Mouse (Mus musculus) heart, embryonic 12.5 days (tissue): ENCODE results near the gene Peli2. TPM values are rescaled to one million over a fixed set of nuclear protein-coding genes. Genes with fewer than 3 reads are reported as not detected.

ENCODE experiments used
- ATAC-seq: fragments of 200-750 bp; cut with Nextera tagmentation; 2 replicates; pipeline ENCODE4 v1.8.0; 2017; ENCODE audit warnings: moderate TSS enrichment, moderate library complexity; ENCODE audit not compliant: insufficient number of reproducible peaks, low FRiP score
- H3K27ac ChIP-seq: fragments of 300-500 bp; sonication (generic); 2 replicates; pipeline ENCODE4 v1.5.1; 2016; ENCODE audit warnings: mild to moderate bottlenecking, moderate library complexity; ENCODE audit not compliant: poor library complexity, severe bottlenecking
- H3K27me3 ChIP-seq: fragments of 300-500 bp; sonication (generic); replicated peaks from 2 replicates; pipeline ENCODE4 v1.6.1; 2016; ENCODE audit warnings: mild to moderate bottlenecking, moderate library complexity
- H3K36me3 ChIP-seq: fragments of 300-500 bp; sonication (generic); 2 replicates; pipeline ENCODE4 v1.6.1; 2016; ENCODE audit warnings: mild to moderate bottlenecking, moderate library complexity
- H3K4me1 ChIP-seq: fragments of 300-500 bp; sonication (generic); replicated peaks from 2 replicates; pipeline ENCODE4 v1.6.1; 2016; ENCODE audit warnings: mild to moderate bottlenecking
- H3K4me2 ChIP-seq: fragments of 300-500 bp; sonication (generic); 2 replicates; pipeline ENCODE4 v1.6.1; 2016; ENCODE audit warnings: mild to moderate bottlenecking, moderate library complexity
- H3K4me3 ChIP-seq: fragments of 300-500 bp; sonication (generic); 2 replicates; pipeline ENCODE4 v1.5.1; 2016; ENCODE audit warnings: mild to moderate bottlenecking
- H3K9ac ChIP-seq: fragments of 300-500 bp; sonication (generic); 2 replicates; pipeline ENCODE4 v1.6.1; 2016; ENCODE audit warnings: mild to moderate bottlenecking, moderate library complexity
- H3K9me3 ChIP-seq: fragments of 300-500 bp; sonication (generic); replicated peaks from 2 replicates; pipeline ENCODE4 v1.6.1; 2016; ENCODE audit warnings: mild to moderate bottlenecking, moderate library complexity
- WGBS: fragments of 180-500 bp; shearing (Covaris S2); methylation state at CpG from one replicate; pipeline ENCODE4 v1.1.7; 2016; 5-methylcytosine and 5-hydroxymethylcytosine counted together
- polyA plus RNA-seq: library from polyadenylated mRNA; unstranded; fragments of >200 nt; fragmentation: Nextera tagmentation; extraction: Ambion mirVana; gene quantifications from 2 replicates; pipeline ENCODE4 v1.2.1, GENCODE M21; 2016

The Peli2 gene
- polyA plus RNA-seq, 1 experiment from 2014 or later: 4.3 TPM

DNA sequence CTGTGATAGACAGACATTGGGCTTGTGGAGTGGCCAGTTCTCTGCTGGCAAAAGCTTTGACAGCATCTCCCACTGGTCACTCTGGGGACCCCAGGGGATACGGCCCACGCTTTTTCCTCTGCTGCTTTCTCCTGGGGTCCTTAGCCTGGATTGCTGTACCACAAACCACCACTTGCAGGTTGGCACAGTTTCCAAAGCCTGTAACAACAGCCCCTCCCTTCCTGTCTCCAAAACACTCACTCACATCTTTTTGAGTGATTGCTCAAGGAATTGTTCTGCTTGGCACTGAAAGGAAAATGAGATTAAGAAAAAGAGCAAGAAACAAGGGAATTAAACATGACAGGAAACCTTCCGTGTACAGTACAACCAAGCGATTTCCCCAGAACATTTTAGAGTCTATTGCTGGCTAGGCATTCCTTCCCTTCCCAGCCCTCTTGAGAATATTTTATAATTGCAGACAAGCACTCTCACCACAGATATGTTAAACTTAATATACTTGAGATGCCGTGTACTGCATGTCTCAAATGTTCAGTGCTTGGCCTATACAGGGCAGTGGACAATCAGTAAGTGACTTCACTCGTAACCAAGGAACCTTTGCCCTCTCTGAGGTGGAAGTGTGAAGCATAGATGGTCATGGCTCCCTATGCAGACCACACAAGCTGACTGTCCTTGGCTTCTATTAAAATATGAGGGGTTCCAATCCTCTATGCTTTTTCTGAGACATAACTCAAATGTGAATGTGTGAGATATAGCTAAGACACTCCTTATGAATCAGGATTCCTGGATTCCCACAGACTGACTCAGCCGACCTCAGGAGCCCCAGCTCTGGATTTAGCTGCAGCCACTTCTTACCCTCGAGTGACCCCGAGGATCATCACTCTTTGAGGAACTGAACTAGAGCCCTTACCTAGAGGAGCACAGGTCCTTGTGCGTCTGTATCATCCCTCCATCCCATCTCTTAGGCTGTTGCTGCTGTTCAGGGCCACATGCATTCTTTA is 169.3 kb downstream of the Peli2 start:
- no peak for ATAC-seq
- Histone ChIP-seq H3K9ac (no peak overlapping the region), H3K27me3 (peaks cover 22% of the 10 kb centered on the region), H3K27ac (no peak overlapping the region), H3K9me3 (peaks cover 3% of the 10 kb centered on the region; the same call in 1 of the 2 replicates), H3K4me1 (0 out of 2 replicates have a peak, but pooled peaks cover 6% of the 10 kb centered on the region), H3K36me3 (no peaks in the 10 kb centered on the region), H3K4me2 (no peak overlapping the region), H3K4me3 (no peak overlapping the region)
- 75% methylated on average over 10 of the region's 10 CpGs for WGBS

DNA sequence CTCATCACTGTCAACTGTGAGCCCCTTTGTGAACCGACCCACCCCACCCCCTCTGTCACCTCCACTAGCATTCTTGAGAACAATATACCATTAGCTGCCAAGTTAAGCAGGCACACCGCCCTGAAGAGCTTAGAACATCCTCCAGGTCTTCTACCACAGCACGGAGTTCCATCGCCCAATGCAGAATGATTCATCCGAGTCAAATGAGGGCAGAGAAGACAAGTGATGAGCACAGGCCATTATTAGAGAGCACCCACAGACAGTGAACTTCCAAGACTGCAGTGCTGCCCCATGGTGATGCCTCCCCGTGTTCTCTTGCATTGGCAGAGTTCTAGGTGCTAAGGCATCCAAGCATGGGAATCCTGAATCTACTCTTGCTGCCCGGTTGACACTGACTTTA is 172.9 kb downstream of the Peli2 start:
- Histone ChIP-seq H3K4me3 (no peak overlapping the region), H3K9me3 (peaks cover 3% of the 10 kb centered on the region; the same call in 1 of the 2 replicates), H3K4me2 (no peak overlapping the region), H3K4me1 (peaks cover 13% of the 10 kb centered on the region), H3K36me3 (no peaks in the 10 kb centered on the region), H3K27ac (no peak overlapping the region), H3K27me3 (peaks cover under 1% of the 10 kb centered on the region; the same call in 1 of the 2 replicates), H3K9ac (no peak overlapping the region)
- ATAC-seq: no peak
- WGBS: 85% methylated on average over 7 of the region's 7 CpGs

- ATAC-seq: no peak
- Histone ChIP-seq H3K4me3 (peak overlapping the region; percentile 36), H3K4me1 (peaks cover 13% of the 10 kb centered on the region), H3K9ac (no peak overlapping the region), H3K27me3 (no peaks in the 10 kb centered on the region), H3K9me3 (peaks cover 3% of the 10 kb centered on the region; the same call in 1 of the 2 replicates), H3K27ac (no peak overlapping the region), H3K36me3 (no peaks in the 10 kb centered on the region), H3K4me2 (peak overlapping the region; percentile 70)
- 21% methylated on average over 5 of the region's 5 CpGs for WGBS
Measured at GRCm38 (mm10) chr14:48295410-48295809, 174.8 kb downstream of the Peli2 start.

- H3K27ac ChIP-seq: no peak overlapping the region
- no peak for ATAC-seq
- peaks cover 13% of the 10 kb centered on the region for H3K4me1 ChIP-seq
- peaks cover 3% of the 10 kb centered on the region; the same call in 1 of the 2 replicates for H3K9me3 ChIP-seq
- no peaks in the 10 kb centered on the region for H3K27me3 ChIP-seq
- H3K4me2 ChIP-seq: peak overlapping the region; percentile 70
- no peak overlapping the region for H3K9ac ChIP-seq
- no peaks in the 10 kb centered on the region for H3K36me3 ChIP-seq
- under 1% methylated on average over 7 of the region's 7 CpGs for WGBS
- peak overlapping the region; percentile 36 for H3K4me3 ChIP-seq
Measured at GRCm38 (mm10) chr14:48295815-48296271, 175.2 kb downstream of the Peli2 start.

GRCm38 (mm10) chr14:48296820-48297219 is 176.2 kb downstream of the Peli2 start:
- no peak overlapping the region for H3K27ac ChIP-seq

GRCm38 (mm10) chr14:48302471-48303186 is 182.0 kb downstream of the Peli2 start:
- ATAC-seq: peak; percentile 45; the same call in 1 of the 2 replicates
- 49% methylated on average over 10 of the region's 10 CpGs for WGBS
- Histone ChIP-seq H3K4me1 (peaks cover 19% of the 10 kb centered on the region), H3K9me3 (peaks cover 8% of the 10 kb centered on the region), H3K27me3 (no peaks in the 10 kb centered on the region), H3K9ac (no peak overlapping the region), H3K36me3 (no peaks in the 10 kb centered on the region), H3K4me2 (peak overlapping the region; percentile 16; the same call in 1 of the 2 replicates), H3K27ac (peak overlapping the region; percentile 39), H3K4me3 (no peak overlapping the region)

More at GRCm38 (mm10) chr14:48296820-48297219, 176.2 kb downstream of the Peli2 start:
- 89% methylated on average over 1 of the region's 1 CpGs for WGBS
- H3K4me2 ChIP-seq: no peak overlapping the region
- H3K27me3 ChIP-seq: no peaks in the 10 kb centered on the region
- no peak overlapping the region for H3K4me3 ChIP-seq
- no peak overlapping the region for H3K9ac ChIP-seq
- ATAC-seq: no peak
- peaks cover 3% of the 10 kb centered on the region; the same call in 1 of the 2 replicates for H3K9me3 ChIP-seq
- H3K4me1 ChIP-seq: peaks cover 13% of the 10 kb centered on the region
- no peaks in the 10 kb centered on the region for H3K36me3 ChIP-seq

DNA sequence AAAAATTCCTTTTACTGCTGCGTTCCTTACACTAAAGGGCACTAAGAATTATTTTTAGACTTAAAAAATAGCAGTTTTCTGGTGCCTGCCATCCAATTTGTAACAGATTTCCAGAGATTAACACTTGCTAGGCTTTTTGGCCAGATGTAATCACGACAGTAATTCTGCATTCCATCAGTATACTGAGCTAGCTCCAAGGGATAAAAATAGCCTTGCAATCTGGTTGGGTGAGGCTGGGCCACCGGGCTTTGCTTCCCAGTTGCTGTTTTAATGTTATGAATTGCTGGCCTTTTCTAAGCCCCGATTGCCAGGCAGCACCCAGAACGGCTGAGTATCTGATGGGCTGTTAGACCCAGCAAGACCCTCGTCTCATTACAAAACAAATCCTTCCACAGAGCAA is 182.6 kb downstream of the Peli2 start:
- H3K27ac ChIP-seq: peak overlapping the region; percentile 36; the same call in 1 of the 2 replicates
- peaks cover 8% of the 10 kb centered on the region for H3K9me3 ChIP-seq
- ATAC-seq: no peak
- no peak overlapping the region for H3K4me3 ChIP-seq
- H3K27me3 ChIP-seq: 0 out of 2 replicates have a peak, but pooled peaks cover 2% of the 10 kb centered on the region
- WGBS: 19% methylated on average over 6 of the region's 6 CpGs
- H3K4me1 ChIP-seq: peaks cover 19% of the 10 kb centered on the region
- H3K9ac ChIP-seq: no peak overlapping the region
- H3K36me3 ChIP-seq: no peaks in the 10 kb centered on the region
- peak overlapping the region; percentile 20; the same call in 1 of the 2 replicates for H3K4me2 ChIP-seq

GRCm38 (mm10) chr14:48303841-48304240 is 183.2 kb downstream of the Peli2 start:
- no peaks in the 10 kb centered on the region for H3K36me3 ChIP-seq
- H3K9me3 ChIP-seq: peaks cover 8% of the 10 kb centered on the region
- ATAC-seq: no peak
- H3K27ac ChIP-seq: no peak overlapping the region
- H3K4me2 ChIP-seq: no peak overlapping the region
- WGBS: 80% methylated on average over 9 of the region's 9 CpGs
- H3K27me3 ChIP-seq: 0 out of 2 replicates have a peak, but pooled peaks cover 8% of the 10 kb centered on the region
- H3K4me1 ChIP-seq: peaks cover 19% of the 10 kb centered on the region
- no peak overlapping the region for H3K4me3 ChIP-seq
- no peak overlapping the region for H3K9ac ChIP-seq

DNA sequence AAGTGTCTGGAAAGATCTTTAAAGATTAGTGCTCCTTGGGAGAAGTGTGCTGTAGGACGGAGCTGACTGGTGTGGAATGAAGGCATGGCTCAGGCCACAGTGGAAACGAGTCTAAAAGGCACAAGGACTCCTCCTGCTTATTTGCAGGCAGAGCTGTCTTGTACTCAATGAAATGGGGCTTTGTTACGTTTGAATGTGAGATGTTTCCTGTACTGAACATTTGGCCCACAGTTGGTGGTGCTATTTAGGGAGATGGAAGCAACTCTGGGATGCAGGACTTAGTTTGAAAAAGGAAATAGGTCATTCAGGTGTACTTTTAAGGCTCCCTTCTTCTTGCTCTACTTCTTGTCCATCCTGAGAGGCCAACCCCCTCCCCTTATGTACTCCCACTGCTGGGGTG is 192.6 kb downstream of the Peli2 start:
- H3K4me1 ChIP-seq: peaks cover 11% of the 10 kb centered on the region
- no peak overlapping the region for H3K27ac ChIP-seq
- no peak overlapping the region for H3K9ac ChIP-seq
- H3K4me2 ChIP-seq: no peak overlapping the region
- ATAC-seq: no peak
- H3K9me3 ChIP-seq: no peaks in the 10 kb centered on the region
- H3K36me3 ChIP-seq: no peaks in the 10 kb centered on the region
- 67% methylated on average over 3 of the region's 3 CpGs for WGBS
- peaks cover 81% of the 10 kb centered on the region for H3K27me3 ChIP-seq
- no peak overlapping the region for H3K4me3 ChIP-seq

DNA sequence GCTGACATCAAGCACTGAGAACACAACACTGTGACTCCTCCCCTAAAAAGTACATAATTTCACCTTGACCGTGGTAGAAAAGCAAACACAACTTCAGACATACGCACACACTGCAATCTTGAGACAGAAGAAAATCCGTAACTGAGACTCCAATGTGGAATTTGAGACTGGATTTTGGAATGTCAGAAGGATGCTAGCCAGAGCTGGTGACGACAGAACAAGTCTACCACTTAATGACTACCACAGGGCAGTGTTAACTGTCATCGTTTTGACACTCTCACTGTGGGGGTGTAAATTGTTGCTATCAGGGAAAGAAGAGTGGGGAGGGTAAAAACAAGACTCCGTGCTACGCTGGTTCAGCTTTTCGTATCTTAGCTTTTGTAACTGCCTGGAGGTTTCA is 195.8 kb downstream of the Peli2 start:
- no peak overlapping the region for H3K4me3 ChIP-seq
- peak overlapping the region; percentile 12 for H3K4me2 ChIP-seq
- 16% methylated on average over 8 of the region's 8 CpGs for WGBS
- ATAC-seq: no peak
- peaks cover 73% of the 10 kb centered on the region for H3K27me3 ChIP-seq
- H3K27ac ChIP-seq: no peak overlapping the region
- H3K4me1 ChIP-seq: peaks cover 11% of the 10 kb centered on the region
- H3K9me3 ChIP-seq: no peaks in the 10 kb centered on the region
- no peak overlapping the region for H3K9ac ChIP-seq
- H3K36me3 ChIP-seq: no peaks in the 10 kb centered on the region
